Mouse (Mus musculus) liver, embryonic 16.5 days (tissue): ENCODE measurements around the gene Os9. TPM values are rescaled to one million over a fixed set of nuclear protein-coding genes. Genes with fewer than 3 reads are reported as not detected.
A peak's percentile ranks its signal among the peaks of the same experiment; 100 is the strongest.
"Not testable (repeated sequence)": the region's sequence is repeated elsewhere in the genome, so short reads cannot be mapped to it uniquely, and the experiment has no call there.

Experiments used
- ATAC-seq: fragments of 200-750 bp; cut with Nextera tagmentation; 2 replicates; pipeline ENCODE4 v1.8.0; 2017; ENCODE audit warnings: low read depth, mild to moderate bottlenecking, moderate number of reproducible peaks, moderate library complexity
- H3K27ac ChIP-seq: fragments of 300-500 bp; sonication (generic); 2 replicates; pipeline ENCODE4 v1.5.1; 2014; ENCODE audit warnings: mild to moderate bottlenecking, low read length
- H3K27me3 ChIP-seq: fragments of 300-500 bp; sonication (generic); 2 replicates; pipeline ENCODE4 v1.6.1; 2014; ENCODE audit warnings: low read depth, low read length, mixed read lengths; ENCODE audit not compliant: control insufficient read depth, insufficient read depth
- H3K36me3 ChIP-seq: fragments of 300-500 bp; sonication (generic); 2 replicates; pipeline ENCODE4 v1.6.1; 2014; ENCODE audit warnings: mild to moderate bottlenecking; ENCODE audit not compliant: control insufficient read depth, insufficient read depth
- H3K4me1 ChIP-seq: fragments of 300-500 bp; sonication (generic); 2 replicates; pipeline ENCODE4 v1.6.1; 2014; ENCODE audit warnings: low read depth, low read length, mixed read lengths; ENCODE audit not compliant: control insufficient read depth
- H3K4me2 ChIP-seq: fragments of 300-500 bp; sonication (generic); 2 replicates; pipeline ENCODE4 v1.6.1; 2014; ENCODE audit warnings: low read depth, low read length, mixed read lengths
- H3K4me3 ChIP-seq: fragments of 300-500 bp; sonication (generic); 2 replicates; pipeline ENCODE4 v1.5.1; 2014; ENCODE audit warnings: low read depth, mild to moderate bottlenecking, low read length
- H3K9ac ChIP-seq: fragments of 300-500 bp; sonication (generic); 2 replicates; pipeline ENCODE4 v1.6.1; 2014; ENCODE audit warnings: low read depth, low read length
- H3K9me3 ChIP-seq: fragments of 300-500 bp; sonication (generic); replicated peaks from 2 replicates; pipeline ENCODE4 v1.6.1; 2016; ENCODE audit warnings: low read length; ENCODE audit not compliant: control insufficient read depth
- WGBS: fragments of 180-500 bp; shearing (Covaris S2); extraction: QIAGEN DNeasy Blood & Tissue Kit; methylation state at CpG from one replicate; pipeline ENCODE4 v1.1.7; 2014; ENCODE audit not compliant: insufficient replicate concordance; 5-methylcytosine and 5-hydroxymethylcytosine counted together
- polyA plus RNA-seq: library from polyadenylated mRNA; unstranded; fragments of >200 nt; fragmentation: Nextera tagmentation; extraction: Ambion mirVana; gene quantifications from 2 replicates; pipeline ENCODE4 v1.2.1, GENCODE M21; 2015

Os9 gene
- polyA plus RNA-seq, 1 experiment from 2014 or later = 65.6 TPM

GRCm38 (mm10) chr10:127077515-127077914 lies 43.4 kb downstream of the Os9 start:
- H3K27me3 ChIP-seq = peaks cover 30% of the 10 kb centered on the region
- ATAC-seq = no peak
- H3K4me3 ChIP-seq = no peak overlapping the region
- no peak overlapping the region for H3K4me2 ChIP-seq
- WGBS = 55% methylated on average over 10 of the region's 10 CpGs
- H3K4me1 ChIP-seq = peaks cover 21% of the 10 kb centered on the region
- no peaks in the 10 kb centered on the region for H3K36me3 ChIP-seq
- no peaks in the 10 kb centered on the region for H3K9me3 ChIP-seq
- no peak overlapping the region for H3K9ac ChIP-seq
- no peak overlapping the region for H3K27ac ChIP-seq

DNA sequence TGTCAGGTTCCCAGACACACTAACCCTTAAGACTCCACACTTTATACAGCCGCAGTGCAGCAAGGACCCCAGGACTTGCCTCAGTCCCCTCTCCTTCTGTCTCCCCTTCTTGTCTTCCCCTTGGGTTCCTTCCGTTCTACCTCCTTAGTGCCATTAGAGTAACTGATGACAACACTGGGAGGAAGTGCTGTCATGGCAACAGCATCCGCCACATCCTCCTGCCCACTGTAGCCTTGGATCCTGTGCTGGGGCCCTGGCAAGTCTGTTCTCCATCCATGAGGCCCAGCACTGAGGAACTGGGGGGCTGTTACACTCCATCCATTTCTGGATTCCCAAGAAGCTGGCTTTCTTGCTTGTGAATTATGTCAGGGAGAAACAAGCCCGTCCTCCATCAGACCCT lies 44.8 kb downstream of the Os9 start:
- Histone ChIP-seq H3K27ac (no peak overlapping the region), H3K9ac (no peak overlapping the region), H3K9me3 (no peaks in the 10 kb centered on the region), H3K4me3 (peak overlapping the region; percentile 33; the same call in 1 of the 2 replicates), H3K4me2 (peak overlapping the region; percentile 33; the same call in 1 of the 2 replicates), H3K27me3 (peaks cover 25% of the 10 kb centered on the region), H3K4me1 (peaks cover 23% of the 10 kb centered on the region), H3K36me3 (no peaks in the 10 kb centered on the region)
- ATAC-seq = no peak
- WGBS = 19% methylated on average over 4 of the region's 4 CpGs

GRCm38 (mm10) chr10:127075651-127076050 lies 45.3 kb downstream of the Os9 start:
- Histone ChIP-seq H3K27ac (no peak overlapping the region), H3K4me3 (peak overlapping the region; percentile 33), H3K4me2 (peak overlapping the region; percentile 33), H3K27me3 (peaks cover 21% of the 10 kb centered on the region), H3K36me3 (no peaks in the 10 kb centered on the region), H3K4me1 (peaks cover 25% of the 10 kb centered on the region), H3K9ac (no peak overlapping the region; the same call in 1 of the 2 replicates), H3K9me3 (no peaks in the 10 kb centered on the region)
- 26% methylated on average over 8 of the region's 8 CpGs for WGBS
- no peak for ATAC-seq

- Histone ChIP-seq H3K4me2 (peak within 1 kb of the TSS; percentile 33), H3K4me3 (peak within 1 kb of the TSS; percentile 33), H3K27me3 (peaks cover 15% of the 10 kb centered on the region), H3K4me1 (peaks cover 26% of the 10 kb centered on the region), H3K27ac (no peak within 1 kb of the TSS), H3K9ac (no peak within 1 kb of the TSS; the same call in 1 of the 2 replicates), H3K36me3 (no peaks in the 10 kb centered on the region), H3K9me3 (no peaks in the 10 kb centered on the region)
- WGBS = 11% methylated on average over 9 of the region's 9 CpGs
- ATAC-seq = no peak
These were observed 45.9 kb downstream of the Os9 start, which contains the start of gene Agap2 for GRCm38 (mm10) chr10:127075080-127075479. Agap2 (plus strand) TSS chr10:127075284.

GRCm38 (mm10) chr10:127073981-127074380 lies 47.0 kb downstream of the Os9 start:
- Histone ChIP-seq H3K9ac (no peak overlapping the region), H3K4me2 (no peak overlapping the region), H3K4me1 (peaks cover 31% of the 10 kb centered on the region), H3K36me3 (no peaks in the 10 kb centered on the region), H3K9me3 (no peaks in the 10 kb centered on the region), H3K27ac (no peak overlapping the region), H3K27me3 (peaks cover 4% of the 10 kb centered on the region; the same call in 1 of the 2 replicates), H3K4me3 (no peak overlapping the region)
- WGBS = 80% methylated on average over 1 of the region's 1 CpGs
- no peak for ATAC-seq

DNA sequence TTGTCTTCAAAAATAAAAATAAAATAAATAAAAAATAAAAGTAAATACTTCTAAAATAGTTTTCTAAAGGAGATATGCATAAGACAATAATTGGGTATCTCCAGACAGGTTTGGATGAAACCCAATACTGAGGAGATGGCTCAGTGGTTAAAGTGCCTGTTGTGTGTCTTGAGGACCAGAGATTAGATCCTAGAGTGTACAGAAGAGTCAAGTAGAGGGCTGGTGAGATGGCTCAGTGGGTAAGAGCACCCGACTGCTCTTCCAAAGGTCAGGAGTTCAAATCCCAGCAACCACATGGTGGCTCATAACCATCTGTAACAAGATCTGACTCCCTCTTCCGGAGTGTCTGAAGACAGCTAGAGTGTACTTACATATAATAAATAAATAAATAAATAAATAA lies 48.0 kb downstream of the Os9 start:
- H3K27ac ChIP-seq, H3K4me2 ChIP-seq, H3K9me3 ChIP-seq, H3K9ac ChIP-seq, ATAC-seq, H3K27me3 ChIP-seq, H3K36me3 ChIP-seq, H3K4me3 ChIP-seq: not testable (repeated sequence)
- peaks cover 40% of the 10 kb centered on the region for H3K4me1 ChIP-seq
- 63% methylated on average over 2 of the region's 2 CpGs for WGBS

DNA sequence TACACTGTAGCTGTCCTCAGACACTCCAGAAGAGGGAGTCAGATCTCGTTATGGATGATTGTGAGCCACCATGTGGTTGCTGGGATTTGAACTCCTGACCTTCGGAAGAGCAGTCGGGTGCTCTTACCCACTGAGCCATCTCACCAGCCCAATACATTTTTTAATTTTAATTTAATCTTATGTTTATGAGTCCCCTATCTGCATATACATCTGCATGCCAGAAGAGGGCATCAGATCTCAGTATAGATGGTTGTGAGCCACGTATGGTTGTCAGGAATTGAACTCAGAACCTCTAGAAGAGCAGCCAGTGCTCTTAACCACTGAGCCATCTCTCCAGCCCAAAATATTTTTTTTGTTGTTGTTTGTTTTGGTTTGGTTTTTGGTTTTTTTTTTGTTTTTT lies 48.7 kb downstream of the Os9 start:
- peaks cover 37% of the 10 kb centered on the region for H3K4me1 ChIP-seq
- H3K9ac ChIP-seq, H3K9me3 ChIP-seq, H3K36me3 ChIP-seq, H3K4me2 ChIP-seq, H3K27ac ChIP-seq, H3K4me3 ChIP-seq, H3K27me3 ChIP-seq, ATAC-seq: not testable (repeated sequence)
- 76% methylated on average over 4 of the region's 4 CpGs for WGBS

DNA sequence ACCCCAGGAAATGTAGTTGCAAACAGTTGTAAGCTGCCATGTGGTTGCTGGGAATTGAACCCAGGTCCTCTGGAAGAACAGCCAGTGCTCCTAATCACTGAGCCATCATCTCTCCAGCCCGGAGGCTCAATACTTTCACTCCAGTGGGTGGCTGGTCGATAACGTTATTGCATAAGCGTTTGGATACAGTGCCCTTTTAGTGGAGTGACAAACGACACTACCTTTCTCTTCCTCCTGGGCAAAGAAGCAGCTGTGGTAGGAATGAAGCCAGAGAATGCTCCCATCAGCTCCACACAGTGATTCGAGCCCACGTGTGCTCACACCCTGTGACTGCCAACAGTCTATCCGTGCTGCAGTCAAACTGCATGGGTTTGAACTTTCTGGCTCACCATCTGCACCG lies 49.7 kb downstream of the Os9 start:
- H3K27me3 ChIP-seq = no peaks in the 10 kb centered on the region
- H3K4me2 ChIP-seq = peak overlapping the region; percentile 77
- 46% methylated on average over 9 of the region's 9 CpGs for WGBS
- peak overlapping the region; percentile 73 for H3K4me3 ChIP-seq
- ATAC-seq = no peak
- H3K9me3 ChIP-seq = no peaks in the 10 kb centered on the region
- peaks cover 28% of the 10 kb centered on the region for H3K4me1 ChIP-seq
- H3K9ac ChIP-seq = no peak overlapping the region
- H3K27ac ChIP-seq = no peak overlapping the region
- H3K36me3 ChIP-seq = peaks cover 11% of the 10 kb centered on the region

DNA sequence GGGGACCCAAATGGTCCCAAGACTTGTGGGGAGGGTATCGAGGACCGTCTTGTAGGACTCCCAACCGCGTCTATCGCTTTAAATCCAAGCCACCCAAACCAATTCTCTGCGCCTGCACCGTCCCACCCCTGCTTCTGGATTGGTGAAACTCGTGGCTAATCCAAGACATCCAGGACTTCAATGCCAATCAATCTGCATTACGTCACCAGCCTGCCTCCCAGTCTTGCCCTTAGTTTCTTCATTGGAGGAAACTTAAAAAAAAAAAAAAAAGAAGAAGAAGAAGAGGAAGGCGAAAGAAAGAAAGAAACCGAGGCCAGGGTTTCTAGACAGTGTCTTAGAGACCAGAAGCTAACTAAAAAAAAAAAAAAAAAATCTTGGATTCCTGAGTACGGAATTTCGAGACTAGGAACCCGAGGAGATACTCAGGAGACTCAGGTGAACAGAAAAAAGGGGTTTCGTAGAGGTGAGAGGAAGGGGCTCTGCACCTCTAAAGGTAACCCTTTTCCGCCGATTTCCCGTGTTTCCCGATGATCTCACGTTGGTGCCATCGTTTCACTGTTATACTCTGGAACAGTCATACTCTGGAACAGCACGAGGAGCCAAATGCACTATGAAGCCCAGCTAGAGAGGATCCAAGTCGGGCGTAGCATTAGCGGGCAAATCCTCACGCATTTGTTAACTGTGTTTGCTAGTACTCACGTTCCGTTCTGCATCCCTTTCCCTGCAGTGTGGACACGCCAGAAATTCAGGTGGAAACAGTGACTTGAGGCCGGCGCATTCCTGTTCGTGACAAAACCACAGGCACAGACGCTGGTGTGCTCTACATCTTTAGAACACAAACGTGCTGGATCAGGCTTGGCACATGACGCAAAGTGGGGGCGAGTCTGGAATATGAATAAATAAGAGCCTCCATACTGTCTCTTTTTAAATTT lies 50.5 kb downstream of the Os9 start, which contains the start of gene Tspan31:
Gene Tspan31 (minus strand): TSS at position 75 of the 932 bp plus-strand sequence.
- under 1% methylated on average over 36 of the region's 36 CpGs for WGBS
- Histone ChIP-seq H3K4me2 (peak within 1 kb of the TSS; percentile 77), H3K9ac (peak within 1 kb of the TSS; percentile 67), H3K36me3 (peaks cover 18% of the 10 kb centered on the region), H3K27ac (peak within 1 kb of the TSS; percentile 78), H3K4me1 (peaks cover 29% of the 10 kb centered on the region), H3K27me3 (no peaks in the 10 kb centered on the region), H3K4me3 (peak within 1 kb of the TSS; percentile 73), H3K9me3 (no peaks in the 10 kb centered on the region)
- peak; percentile 88 for ATAC-seq
